Mouse (Mus musculus): ENCODE results near the gene Samhd1. TPM values are rescaled to one million over a fixed set of nuclear protein-coding genes. Genes with fewer than 3 reads are reported as not detected.

The Samhd1 gene
- 22.0 and 22.3 TPM in 2 replicates for polyA plus RNA-seq (2015; fragmentation: Nextera tagmentation; extraction: Ambion mirVana)

GRCm38 (mm10) chr2:157135014-157135413, at the start of gene Samhd1:
TSS of gene Samhd1 (minus strand) at chr2:157135265.
- Histone ChIP-seq H3K4me2 (ENCODE audit: low read depth, low read length) (peak within 1 kb of the TSS; percentile 88), H3K4me3 (ENCODE audit: low read length) (peak within 1 kb of the TSS; percentile 82), H3K27me3 (replicated peaks; ENCODE audit: control insufficient read depth, insufficient read depth, low read length) (no peaks in the 10 kb centered on the region), H3K4me1 (ENCODE audit: control insufficient read depth, insufficient read depth, low read length) (peaks cover 10% of the 10 kb centered on the region; the same call in 1 of the 2 replicates), H3K9ac (ENCODE audit: low read depth, low read length) (peak within 1 kb of the TSS; percentile 80), H3K36me3 (ENCODE audit: control insufficient read depth, insufficient read depth, low read length) (no peaks in the 10 kb centered on the region), H3K9me3 (ENCODE audit: control insufficient read depth, low read length) (no peaks in the 10 kb centered on the region), H3K27ac (ENCODE audit: low read length) (peak within 1 kb of the TSS; percentile 77)
- ATAC-seq, result peak; percentile 96
- under 1% methylated on average over 32 of the region's 32 CpGs for WGBS

- Histone ChIP-seq H3K4me1 (ENCODE audit: control insufficient read depth, insufficient read depth, low read length) (no peaks in the 10 kb centered on the region), H3K9me3 (ENCODE audit: control insufficient read depth, low read length) (no peaks in the 10 kb centered on the region), H3K9ac (ENCODE audit: low read depth, low read length) (no peak overlapping the region), H3K4me2 (ENCODE audit: low read depth, low read length) (no peak overlapping the region), H3K36me3 (ENCODE audit: control insufficient read depth, insufficient read depth, low read length) (no peaks in the 10 kb centered on the region), H3K27me3 (replicated peaks; ENCODE audit: control insufficient read depth, insufficient read depth, low read length) (no peaks in the 10 kb centered on the region), H3K27ac (ENCODE audit: low read length) (no peak overlapping the region), H3K4me3 (ENCODE audit: low read length) (no peak overlapping the region)
- 76% methylated on average over 6 of the region's 6 CpGs for WGBS
- no peak for ATAC-seq
These were observed 43.1 kb upstream of the Samhd1 start for GRCm38 (mm10) chr2:157178167-157178566.

GRCm38 (mm10) chr2:157176248-157176647, 41.2 kb upstream of the Samhd1 start:
- WGBS, result 93% methylated on average over 3 of the region's 3 CpGs
- ATAC-seq, result no peak
- Histone ChIP-seq H3K4me2 (ENCODE audit: low read depth, low read length) (no peak overlapping the region), H3K36me3 (ENCODE audit: control insufficient read depth, insufficient read depth, low read length) (no peaks in the 10 kb centered on the region), H3K9ac (ENCODE audit: low read depth, low read length) (no peak overlapping the region), H3K4me3 (ENCODE audit: low read length) (no peak overlapping the region), H3K27me3 (replicated peaks; ENCODE audit: control insufficient read depth, insufficient read depth, low read length) (no peaks in the 10 kb centered on the region), H3K27ac (ENCODE audit: low read length) (no peak overlapping the region), H3K4me1 (ENCODE audit: control insufficient read depth, insufficient read depth, low read length) (no peaks in the 10 kb centered on the region), H3K9me3 (ENCODE audit: control insufficient read depth, low read length) (no peaks in the 10 kb centered on the region)

GRCm38 (mm10) chr2:157174416-157174815, 39.4 kb upstream of the Samhd1 start:
- no peaks in the 10 kb centered on the region for H3K4me1 ChIP-seq (ENCODE audit: control insufficient read depth, insufficient read depth, low read length)
- no peaks in the 10 kb centered on the region for H3K27me3 ChIP-seq (replicated peaks; ENCODE audit: control insufficient read depth, insufficient read depth, low read length)
- WGBS, result 75% methylated on average over 5 of the region's 5 CpGs
- no peak overlapping the region for H3K9ac ChIP-seq (ENCODE audit: low read depth, low read length)
- H3K27ac ChIP-seq (ENCODE audit: low read length), result no peak overlapping the region
- H3K4me3 ChIP-seq (ENCODE audit: low read length), result no peak overlapping the region
- no peaks in the 10 kb centered on the region for H3K36me3 ChIP-seq (ENCODE audit: control insufficient read depth, insufficient read depth, low read length)
- ATAC-seq, result no peak
- no peak overlapping the region for H3K4me2 ChIP-seq (ENCODE audit: low read depth, low read length)
- no peaks in the 10 kb centered on the region for H3K9me3 ChIP-seq (ENCODE audit: control insufficient read depth, low read length)

- Histone ChIP-seq H3K4me1 (ENCODE audit: control insufficient read depth, insufficient read depth, low read length) (no peaks in the 10 kb centered on the region), H3K9me3 (ENCODE audit: control insufficient read depth, low read length) (no peaks in the 10 kb centered on the region), H3K4me3 (ENCODE audit: low read length) (no peak overlapping the region), H3K27me3 (replicated peaks; ENCODE audit: control insufficient read depth, insufficient read depth, low read length) (no peaks in the 10 kb centered on the region), H3K9ac (ENCODE audit: low read depth, low read length) (no peak overlapping the region), H3K36me3 (ENCODE audit: control insufficient read depth, insufficient read depth, low read length) (no peaks in the 10 kb centered on the region), H3K27ac (ENCODE audit: low read length) (no peak overlapping the region), H3K4me2 (ENCODE audit: low read depth, low read length) (no peak overlapping the region)
- ATAC-seq, result no peak
- 90% methylated on average over 6 of the region's 6 CpGs for WGBS
These were observed 38.5 kb upstream of the Samhd1 start for GRCm38 (mm10) chr2:157173555-157173954.

GRCm38 (mm10) chr2:157172984-157173383, 37.9 kb upstream of the Samhd1 start:
- Histone ChIP-seq H3K4me1 (ENCODE audit: control insufficient read depth, insufficient read depth, low read length) (no peaks in the 10 kb centered on the region), H3K27ac (ENCODE audit: low read length) (no peak overlapping the region), H3K4me3 (ENCODE audit: low read length) (no peak overlapping the region), H3K9me3 (ENCODE audit: control insufficient read depth, low read length) (no peaks in the 10 kb centered on the region), H3K9ac (ENCODE audit: low read depth, low read length) (no peak overlapping the region), H3K4me2 (ENCODE audit: low read depth, low read length) (no peak overlapping the region), H3K36me3 (ENCODE audit: control insufficient read depth, insufficient read depth, low read length) (no peaks in the 10 kb centered on the region), H3K27me3 (replicated peaks; ENCODE audit: control insufficient read depth, insufficient read depth, low read length) (no peaks in the 10 kb centered on the region)
- 93% methylated on average over 6 of the region's 6 CpGs for WGBS
- no peak for ATAC-seq

- H3K4me3 ChIP-seq (ENCODE audit: low read length), result no peak overlapping the region
- no peaks in the 10 kb centered on the region for H3K36me3 ChIP-seq (ENCODE audit: control insufficient read depth, insufficient read depth, low read length)
- no peak overlapping the region for H3K27ac ChIP-seq (ENCODE audit: low read length)
- H3K9ac ChIP-seq (ENCODE audit: low read depth, low read length), result no peak overlapping the region
- no peak overlapping the region for H3K4me2 ChIP-seq (ENCODE audit: low read depth, low read length)
- 43% methylated on average over 6 of the region's 6 CpGs for WGBS
- no peaks in the 10 kb centered on the region for H3K4me1 ChIP-seq (ENCODE audit: control insufficient read depth, insufficient read depth, low read length)
- no peaks in the 10 kb centered on the region for H3K9me3 ChIP-seq (ENCODE audit: control insufficient read depth, low read length)
- no peaks in the 10 kb centered on the region for H3K27me3 ChIP-seq (replicated peaks; ENCODE audit: control insufficient read depth, insufficient read depth, low read length)
- no peak for ATAC-seq
These were observed 35.6 kb upstream of the Samhd1 start for GRCm38 (mm10) chr2:157170626-157171025.

- no peak overlapping the region for H3K9ac ChIP-seq (ENCODE audit: low read depth, low read length)
- H3K9me3 ChIP-seq (ENCODE audit: control insufficient read depth, low read length), result no peaks in the 10 kb centered on the region
- no peaks in the 10 kb centered on the region for H3K27me3 ChIP-seq (replicated peaks; ENCODE audit: control insufficient read depth, insufficient read depth, low read length)
- H3K36me3 ChIP-seq (ENCODE audit: control insufficient read depth, insufficient read depth, low read length), result no peaks in the 10 kb centered on the region
- no peak overlapping the region for H3K27ac ChIP-seq (ENCODE audit: low read length)
- no peak for ATAC-seq
- no peak overlapping the region for H3K4me2 ChIP-seq (ENCODE audit: low read depth, low read length)
- H3K4me3 ChIP-seq (ENCODE audit: low read length), result no peak overlapping the region
- 35% methylated on average over 5 of the region's 5 CpGs for WGBS
- no peaks in the 10 kb centered on the region for H3K4me1 ChIP-seq (ENCODE audit: control insufficient read depth, insufficient read depth, low read length)
These were observed 35.1 kb upstream of the Samhd1 start for GRCm38 (mm10) chr2:157170166-157170565.

- H3K36me3 ChIP-seq (ENCODE audit: control insufficient read depth, insufficient read depth, low read length), result no peaks in the 10 kb centered on the region
- H3K27ac ChIP-seq (ENCODE audit: low read length), result no peak overlapping the region
- H3K4me1 ChIP-seq (ENCODE audit: control insufficient read depth, insufficient read depth, low read length), result no peaks in the 10 kb centered on the region
- H3K27me3 ChIP-seq (replicated peaks; ENCODE audit: control insufficient read depth, insufficient read depth, low read length), result no peaks in the 10 kb centered on the region
- no peak for ATAC-seq
- whole genome bisulfite sequencing, result 94% methylated on average over 12 of the region's 12 CpGs
- no peak overlapping the region for H3K4me3 ChIP-seq (ENCODE audit: low read length)
- no peaks in the 10 kb centered on the region for H3K9me3 ChIP-seq (ENCODE audit: control insufficient read depth, low read length)
- H3K9ac ChIP-seq (ENCODE audit: low read depth, low read length), result no peak overlapping the region
- H3K4me2 ChIP-seq (ENCODE audit: low read depth, low read length), result no peak overlapping the region
These were observed 31.5 kb upstream of the Samhd1 start for GRCm38 (mm10) chr2:157166371-157167080.

Data from intestine, embryonic 16.5 days (tissue).